Mouse (Mus musculus) kidney, embryonic 16.5 days (tissue): ENCODE results near the gene Lamc2. TPM values are rescaled to one million over a fixed set of nuclear protein-coding genes. Genes with fewer than 3 reads are reported as not detected.

Experiments
- ATAC-seq: fragments of 200-750 bp; cut with Nextera tagmentation; 2 replicates; pipeline ENCODE4 v1.8.0; 2017; ENCODE audit warnings: moderate TSS enrichment; ENCODE audit not compliant: low FRiP score, low TSS enrichment
- H3K27ac ChIP-seq: fragments of 300-500 bp; sonication (generic); 2 replicates; pipeline ENCODE4 v1.5.1; 2014; ENCODE audit warnings: low read length
- H3K27me3 ChIP-seq: fragments of 300-500 bp; sonication (generic); 2 replicates; pipeline ENCODE4 v1.6.1; 2014; ENCODE audit warnings: low read length, control low read depth, mixed read lengths; ENCODE audit not compliant: insufficient read depth
- H3K36me3 ChIP-seq: fragments of 300-500 bp; sonication (generic); 2 replicates; pipeline ENCODE4 v1.6.1; 2014; ENCODE audit warnings: low read length, control low read depth, mixed read lengths; ENCODE audit not compliant: insufficient read depth
- H3K4me1 ChIP-seq: fragments of 300-500 bp; sonication (generic); 2 replicates; pipeline ENCODE4 v1.6.1; 2014; ENCODE audit warnings: low read length, control low read depth, mixed read lengths; ENCODE audit not compliant: insufficient read depth
- H3K4me2 ChIP-seq: fragments of 300-500 bp; sonication (generic); replicated peaks from 2 replicates; pipeline ENCODE4 v1.6.1; 2014; ENCODE audit warnings: low read depth, low read length
- H3K4me3 ChIP-seq: fragments of 300-500 bp; sonication (generic); 2 replicates; pipeline ENCODE4 v1.5.1; 2014; ENCODE audit warnings: mild to moderate bottlenecking, low read length
- H3K9ac ChIP-seq: fragments of 300-500 bp; sonication (generic); replicated peaks from 2 replicates; pipeline ENCODE4 v1.6.1; 2014; ENCODE audit warnings: low read length
- H3K9me3 ChIP-seq: fragments of 300-500 bp; sonication (generic); 2 replicates; pipeline ENCODE4 v1.6.1; 2016; ENCODE audit warnings: low read length, control low read depth
- WGBS: fragments of 180-500 bp; shearing (Covaris S2); extraction: QIAGEN DNeasy Blood & Tissue Kit; methylation state at CpG from one replicate; pipeline ENCODE4 v1.1.7; 2014; 5-methylcytosine and 5-hydroxymethylcytosine counted together
- polyA plus RNA-seq: library from polyadenylated mRNA; unstranded; fragments of >200 nt; fragmentation: Nextera tagmentation; extraction: Ambion mirVana; gene quantifications from 2 replicates; pipeline ENCODE4 v1.2.1, GENCODE M21; 2015

Gene Lamc2
- polyA plus RNA-seq, 1 experiment from 2014 or later, result 57.4 TPM

GRCm38 (mm10) chr1:153093581-153093980 lies 92.7 kb downstream of the Lamc2 start:
- Histone ChIP-seq H3K4me1 (peaks cover 14% of the 10 kb centered on the region; the same call in 1 of the 2 replicates), H3K27ac (no peak overlapping the region), H3K9me3 (no peaks in the 10 kb centered on the region), H3K36me3 (no peaks in the 10 kb centered on the region), H3K9ac (no peak overlapping the region), H3K27me3 (no peaks in the 10 kb centered on the region), H3K4me2 (no peak overlapping the region), H3K4me3 (no peak overlapping the region)
- ATAC-seq, result no peak
- 80% methylated on average over 4 of the region's 4 CpGs for WGBS

GRCm38 (mm10) chr1:153093172-153093571 lies 93.1 kb downstream of the Lamc2 start:
- H3K9me3 ChIP-seq, result no peaks in the 10 kb centered on the region
- H3K9ac ChIP-seq, result no peak overlapping the region
- H3K36me3 ChIP-seq, result no peaks in the 10 kb centered on the region
- ATAC-seq, result no peak
- H3K27ac ChIP-seq, result no peak overlapping the region
- H3K4me1 ChIP-seq, result peaks cover 14% of the 10 kb centered on the region; the same call in 1 of the 2 replicates
- no peaks in the 10 kb centered on the region for H3K27me3 ChIP-seq
- H3K4me2 ChIP-seq, result no peak overlapping the region
- no peak overlapping the region for H3K4me3 ChIP-seq
- WGBS, result 67% methylated on average over 5 of the region's 5 CpGs

GRCm38 (mm10) chr1:153092237-153092975 lies 93.8 kb downstream of the Lamc2 start:
- no peaks in the 10 kb centered on the region for H3K9me3 ChIP-seq
- no peak overlapping the region for H3K4me2 ChIP-seq
- peak overlapping the region; percentile 72; the same call in 1 of the 2 replicates for H3K27ac ChIP-seq
- WGBS, result 60% methylated on average over 5 of the region's 5 CpGs
- peaks cover 14% of the 10 kb centered on the region; the same call in 1 of the 2 replicates for H3K4me1 ChIP-seq
- ATAC-seq, result peak; percentile 44; the same call in 1 of the 2 replicates
- H3K36me3 ChIP-seq, result no peaks in the 10 kb centered on the region
- no peak overlapping the region for H3K4me3 ChIP-seq
- no peaks in the 10 kb centered on the region for H3K27me3 ChIP-seq
- no peak overlapping the region for H3K9ac ChIP-seq

GRCm38 (mm10) chr1:153091438-153092236 lies 94.6 kb downstream of the Lamc2 start:
- H3K27ac ChIP-seq, result peak overlapping the region; percentile 72
- H3K36me3 ChIP-seq, result no peaks in the 10 kb centered on the region
- no peak overlapping the region for H3K4me2 ChIP-seq
- H3K9me3 ChIP-seq, result no peaks in the 10 kb centered on the region
- WGBS, result 33% methylated on average over 9 of the region's 9 CpGs
- no peaks in the 10 kb centered on the region for H3K27me3 ChIP-seq
- H3K4me1 ChIP-seq, result peaks cover 14% of the 10 kb centered on the region; the same call in 1 of the 2 replicates
- no peak overlapping the region for H3K4me3 ChIP-seq
- ATAC-seq, result peak; percentile 84
- H3K9ac ChIP-seq, result 0 out of 2 replicates have a peak overlapping the region, but pooled peaks have one; percentile 31

- Histone ChIP-seq H3K27ac (no peak overlapping the region), H3K9me3 (no peaks in the 10 kb centered on the region), H3K36me3 (no peaks in the 10 kb centered on the region), H3K4me2 (no peak overlapping the region), H3K4me1 (peaks cover 14% of the 10 kb centered on the region; the same call in 1 of the 2 replicates), H3K27me3 (no peaks in the 10 kb centered on the region), H3K4me3 (no peak overlapping the region), H3K9ac (no peak overlapping the region)
- WGBS, result 72% methylated on average over 4 of the region's 4 CpGs
- ATAC-seq, result no peak
These were observed 95.4 kb downstream of the Lamc2 start for GRCm38 (mm10) chr1:153090807-153091206.

GRCm38 (mm10) chr1:153090081-153090480 lies 96.2 kb downstream of the Lamc2 start:
- Histone ChIP-seq H3K27me3 (no peaks in the 10 kb centered on the region), H3K4me1 (peaks cover 14% of the 10 kb centered on the region; the same call in 1 of the 2 replicates), H3K9me3 (no peaks in the 10 kb centered on the region), H3K36me3 (no peaks in the 10 kb centered on the region), H3K4me2 (no peak overlapping the region), H3K9ac (no peak overlapping the region), H3K4me3 (no peak overlapping the region), H3K27ac (no peak overlapping the region)
- ATAC-seq, result no peak
- WGBS, result 85% methylated on average over 2 of the region's 2 CpGs

- no peak overlapping the region for H3K27ac ChIP-seq
- H3K36me3 ChIP-seq, result no peaks in the 10 kb centered on the region
- no peak for ATAC-seq
- 74% methylated on average over 5 of the region's 5 CpGs for WGBS
- no peaks in the 10 kb centered on the region for H3K27me3 ChIP-seq
- no peak overlapping the region for H3K9ac ChIP-seq
- H3K4me2 ChIP-seq, result no peak overlapping the region
- peaks cover 11% of the 10 kb centered on the region; the same call in 1 of the 2 replicates for H3K4me1 ChIP-seq
- H3K9me3 ChIP-seq, result 0 out of 2 replicates have a peak, but pooled peaks cover 3% of the 10 kb centered on the region
- H3K4me3 ChIP-seq, result no peak overlapping the region
These were observed 98.5 kb downstream of the Lamc2 start for GRCm38 (mm10) chr1:153087771-153088170.

- Histone ChIP-seq H3K36me3 (no peaks in the 10 kb centered on the region), H3K4me1 (no peaks in the 10 kb centered on the region), H3K9me3 (0 out of 2 replicates have a peak, but pooled peaks cover 3% of the 10 kb centered on the region), H3K4me3 (no peak overlapping the region), H3K9ac (no peak overlapping the region), H3K27me3 (no peaks in the 10 kb centered on the region), H3K27ac (no peak overlapping the region), H3K4me2 (no peak overlapping the region)
- 86% methylated on average over 5 of the region's 5 CpGs for WGBS
- no peak for ATAC-seq
These were observed 101.0 kb downstream of the Lamc2 start for GRCm38 (mm10) chr1:153085198-153085597.

- WGBS, result 73% methylated on average over 6 of the region's 6 CpGs
- Histone ChIP-seq H3K4me1 (no peaks in the 10 kb centered on the region), H3K27me3 (no peaks in the 10 kb centered on the region), H3K27ac (no peak overlapping the region), H3K36me3 (no peaks in the 10 kb centered on the region), H3K4me3 (no peak overlapping the region), H3K9ac (no peak overlapping the region), H3K4me2 (no peak overlapping the region), H3K9me3 (0 out of 2 replicates have a peak, but pooled peaks cover 3% of the 10 kb centered on the region)
- no peak for ATAC-seq
These were observed 102.1 kb downstream of the Lamc2 start for GRCm38 (mm10) chr1:153084191-153084590.
